Mouse (Mus musculus): ENCODE data around the gene Fezf2. TPM values are rescaled to one million over a fixed set of nuclear protein-coding genes. Genes with fewer than 3 reads are reported as not detected.

Gene Fezf2
- polyA plus RNA-seq (2021; fragmentation: Nextera tagmentation): 24.8 and 28.1 TPM in 2 replicates
- long read RNA-seq, experiment 1, transcript Fezf2-203 (4 exons, 2,429 nt): minor isoform, 18 of 46 reads
- long read RNA-seq, experiment 1, transcript Fezf2-201 (5 exons, 2,188 nt): major isoform, 19 of 46 reads
- long read RNA-seq, experiment 1, partial matches to known transcripts: 8 of 46 reads
- long read RNA-seq, experiment 1, other reads (novel, unspliced or antisense): 1 of 46 reads
- long read RNA-seq, experiment 2, transcript Fezf2-203 (4 exons, 2,429 nt): minor isoform, 26 of 143 reads
- long read RNA-seq, experiment 2, transcript Fezf2-201 (5 exons, 2,188 nt): major isoform, 106 of 143 reads
- long read RNA-seq, experiment 2, partial matches to known transcripts: 3 of 143 reads
- long read RNA-seq, experiment 2, other reads (novel, unspliced or antisense): 8 of 143 reads

DNA sequence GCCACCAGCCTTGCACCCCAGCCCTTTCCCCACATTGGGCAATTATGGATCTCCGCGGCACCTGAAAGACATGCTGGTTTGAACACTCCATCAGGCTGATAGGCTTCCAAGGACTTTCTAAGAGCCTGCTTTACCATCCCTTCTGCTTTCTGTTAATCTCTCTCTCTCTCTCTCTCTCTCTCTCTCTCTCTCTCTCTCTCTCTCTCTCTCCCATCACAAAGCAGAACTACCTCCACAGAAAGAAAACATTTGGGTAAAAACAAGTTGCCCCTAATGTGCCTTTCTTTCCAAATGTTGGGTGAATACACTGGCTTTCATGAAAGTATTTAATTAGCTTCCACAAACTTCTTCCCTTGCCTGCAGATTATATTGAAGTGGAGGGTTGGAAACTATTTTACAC is at the start of gene Fezf2:
Fezf2 (minus strand) TSS at position 101 of the 400 bp plus-strand sequence.

Other genes with a start within 250 kb of the Fezf2 start
- gene Gm49355, start 64.2 kb downstream of the Fezf2 start, polyA plus RNA-seq (2021; fragmentation: Nextera tagmentation): 0.20 and 0.24 TPM in 2 replicates
- 35.3 TPM in 2 replicates for gene 3830406C13Rik, start 64.0 kb downstream of the Fezf2 start, polyA plus RNA-seq (2021; fragmentation: Nextera tagmentation)

All from layer of hippocampus, adult 6 months (tissue).